Mouse (Mus musculus): Measurements from ENCODE around the gene Ttc32.

DNA sequence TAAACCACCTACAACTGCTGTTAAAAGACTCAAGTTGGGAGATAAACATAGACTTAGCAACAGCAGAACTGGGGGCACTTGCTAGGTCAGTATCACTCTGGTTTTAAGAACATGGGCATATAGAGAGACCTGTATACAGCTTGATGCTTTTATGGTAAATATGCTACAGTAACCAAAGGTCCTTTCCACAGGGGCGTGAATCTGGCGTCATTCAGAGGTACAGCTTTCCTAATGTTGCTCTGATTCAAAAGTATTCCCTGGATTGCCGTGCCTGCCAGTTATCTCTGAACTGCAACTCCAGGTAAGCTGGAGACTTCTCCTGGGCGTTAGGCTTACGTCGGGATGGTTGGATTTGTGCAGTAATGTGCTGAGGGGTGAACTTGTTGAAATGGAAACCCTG, 22.0 kb upstream of the Ttc32 start:
- no peak for TF ChIP-seq CTCF (IDR thresholded peaks at IDR 0.05; ENCODE audit: low read depth, low read length)
- TF ChIP-seq POLR2A (IDR thresholded peaks at IDR 0.05; ENCODE audit: insufficient read depth, low read length) = no peak

Measured in ES-Bruce4 (cell line).